Mouse (Mus musculus) intestine, embryonic 16.5 days (tissue): ENCODE data around the gene Ehd4. TPM values are rescaled to one million over a fixed set of nuclear protein-coding genes. Genes with fewer than 3 reads are reported as not detected.

Source experiments
- ATAC-seq: fragments of 200-750 bp; cut with Nextera tagmentation; 2 replicates; pipeline ENCODE4 v1.8.0; 2017; ENCODE audit warnings: moderate TSS enrichment, moderate library complexity
- H3K27ac ChIP-seq: fragments of 300-500 bp; sonication (generic); 2 replicates; pipeline ENCODE4 v1.5.1; 2014; ENCODE audit warnings: mild to moderate bottlenecking, low read length
- H3K27me3 ChIP-seq: fragments of 300-500 bp; sonication (generic); replicated peaks from 2 replicates; pipeline ENCODE4 v1.6.1; 2014; ENCODE audit warnings: low read length, control low read depth, mixed read lengths; ENCODE audit not compliant: control insufficient read depth, insufficient read depth
- H3K36me3 ChIP-seq: fragments of 300-500 bp; sonication (generic); 2 replicates; pipeline ENCODE4 v1.6.1; 2014; ENCODE audit warnings: low read length, control low read depth; ENCODE audit not compliant: control insufficient read depth, insufficient read depth
- H3K4me1 ChIP-seq: fragments of 300-500 bp; sonication (generic); 2 replicates; pipeline ENCODE4 v1.6.1; 2014; ENCODE audit warnings: low read length, control low read depth, mixed read lengths; ENCODE audit not compliant: control insufficient read depth, insufficient read depth
- H3K4me2 ChIP-seq: fragments of 300-500 bp; sonication (generic); 2 replicates; pipeline ENCODE4 v1.6.1; 2014; ENCODE audit warnings: low read depth, low read length, control low read depth
- H3K4me3 ChIP-seq: fragments of 300-500 bp; sonication (generic); 2 replicates; pipeline ENCODE4 v1.5.1; 2014; ENCODE audit warnings: mild to moderate bottlenecking, low read length
- H3K9ac ChIP-seq: fragments of 300-500 bp; sonication (generic); 2 replicates; pipeline ENCODE4 v1.6.1; 2014; ENCODE audit warnings: low read depth, low read length
- H3K9me3 ChIP-seq: fragments of 300-500 bp; sonication (generic); 2 replicates; pipeline ENCODE4 v1.6.1; 2016; ENCODE audit warnings: low read length, control low read depth; ENCODE audit not compliant: control insufficient read depth
- WGBS: fragments of 180-500 bp; shearing (Covaris S2); extraction: QIAGEN DNeasy Blood & Tissue Kit; methylation state at CpG from one replicate; pipeline ENCODE4 v1.1.7; 2014; 5-methylcytosine and 5-hydroxymethylcytosine counted together
- polyA plus RNA-seq: library from polyadenylated mRNA; unstranded; fragments of >200 nt; fragmentation: Nextera tagmentation; extraction: Ambion mirVana; gene quantifications from 2 replicates; pipeline ENCODE4 v1.2.1, GENCODE M21; 2015

Gene Ehd4
- polyA plus RNA-seq, 1 experiment from 2014 or later = 46.0 TPM

DNA sequence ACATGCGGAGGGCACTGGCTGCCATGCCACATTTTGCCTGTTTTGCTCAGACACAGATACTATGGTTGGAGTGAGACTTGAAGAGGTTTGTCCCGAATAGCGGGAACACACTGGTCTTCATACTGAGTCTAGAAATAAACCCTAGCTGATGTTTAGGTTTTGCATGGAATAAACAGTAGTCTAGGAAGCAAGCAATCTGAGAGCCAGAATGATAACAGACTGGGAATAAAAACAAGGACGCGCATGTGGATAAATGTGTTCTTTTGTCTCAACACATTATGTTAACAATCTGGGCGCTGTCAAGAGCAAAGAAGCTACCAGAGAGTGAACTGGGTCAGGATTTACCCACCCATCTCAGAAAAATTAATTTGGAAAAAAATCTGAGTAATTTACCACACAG lies 31.4 kb downstream of the Ehd4 start:
- H3K4me1 ChIP-seq = peaks cover 6% of the 10 kb centered on the region
- H3K36me3 ChIP-seq = no peaks in the 10 kb centered on the region
- H3K27me3 ChIP-seq = no peaks in the 10 kb centered on the region
- no peak overlapping the region for H3K9ac ChIP-seq
- 73% methylated on average over 6 of the region's 6 CpGs for WGBS
- H3K4me3 ChIP-seq = no peak overlapping the region
- no peak overlapping the region for H3K27ac ChIP-seq
- H3K4me2 ChIP-seq = no peak overlapping the region
- H3K9me3 ChIP-seq = no peaks in the 10 kb centered on the region
- ATAC-seq = no peak

- peaks cover 7% of the 10 kb centered on the region for H3K4me1 ChIP-seq
- H3K27me3 ChIP-seq = no peaks in the 10 kb centered on the region
- no peak overlapping the region for H3K27ac ChIP-seq
- H3K9ac ChIP-seq = no peak overlapping the region
- H3K4me2 ChIP-seq = no peak overlapping the region
- WGBS = 82% methylated on average over 6 of the region's 6 CpGs
- no peaks in the 10 kb centered on the region for H3K36me3 ChIP-seq
- no peak for ATAC-seq
- no peaks in the 10 kb centered on the region for H3K9me3 ChIP-seq
- H3K4me3 ChIP-seq = no peak overlapping the region
These were observed 37.1 kb downstream of the Ehd4 start for GRCm38 (mm10) chr2:120117346-120117745.

- no peak for ATAC-seq
- Histone ChIP-seq H3K9ac (no peak overlapping the region), H3K27ac (no peak overlapping the region), H3K4me2 (no peak overlapping the region), H3K36me3 (no peaks in the 10 kb centered on the region), H3K4me1 (peaks cover 12% of the 10 kb centered on the region), H3K27me3 (no peaks in the 10 kb centered on the region), H3K9me3 (no peaks in the 10 kb centered on the region), H3K4me3 (no peak overlapping the region)
- 71% methylated on average over 1 of the region's 1 CpGs for WGBS
These were observed 38.0 kb downstream of the Ehd4 start for GRCm38 (mm10) chr2:120116362-120116761.

DNA sequence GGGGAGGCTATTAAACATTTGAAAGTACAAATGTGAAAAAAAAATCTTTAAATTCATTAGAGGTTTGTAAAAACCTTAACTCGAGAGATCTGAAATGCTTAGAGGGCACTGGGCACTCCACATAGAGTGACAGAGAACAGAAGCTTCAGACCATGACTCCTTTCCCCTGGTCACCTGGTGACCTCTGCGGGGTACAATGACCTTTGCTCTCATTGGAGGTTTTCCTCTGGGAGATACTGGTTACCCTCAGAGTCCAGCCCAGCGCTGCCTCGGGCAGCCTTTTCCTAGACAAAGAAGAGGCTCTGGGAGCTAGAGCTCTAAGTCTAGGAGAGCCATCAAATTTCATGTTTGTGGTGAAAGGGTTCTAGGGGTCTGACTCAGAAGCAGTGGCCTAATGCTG lies 39.4 kb downstream of the Ehd4 start:
- Histone ChIP-seq H3K9ac (no peak overlapping the region), H3K4me3 (no peak overlapping the region), H3K9me3 (no peaks in the 10 kb centered on the region), H3K27ac (no peak overlapping the region), H3K4me2 (no peak overlapping the region), H3K36me3 (no peaks in the 10 kb centered on the region), H3K27me3 (no peaks in the 10 kb centered on the region), H3K4me1 (peaks cover 12% of the 10 kb centered on the region)
- no peak for ATAC-seq
- WGBS = 72% methylated on average over 4 of the region's 4 CpGs

DNA sequence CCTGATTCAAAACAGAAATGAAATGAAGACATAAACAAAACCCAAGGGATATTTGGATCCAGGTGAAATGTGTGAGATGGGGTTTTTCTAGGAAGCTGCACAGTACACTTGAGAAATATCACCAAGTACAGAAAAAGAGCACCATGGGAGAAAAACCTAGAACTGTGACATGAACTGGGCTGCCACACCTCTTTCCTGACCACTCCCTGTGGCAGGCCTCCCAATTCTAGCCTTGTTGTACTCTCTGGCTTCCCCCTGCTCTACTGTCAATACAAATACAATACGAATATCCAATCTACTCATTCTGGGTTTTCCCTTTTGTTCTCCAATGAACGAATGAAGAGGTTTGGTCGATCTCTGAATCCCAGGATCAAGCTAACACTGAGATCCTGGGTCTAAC lies 40.4 kb downstream of the Ehd4 start:
- ATAC-seq = no peak
- Histone ChIP-seq H3K4me2 (no peak overlapping the region), H3K27me3 (no peaks in the 10 kb centered on the region), H3K27ac (no peak overlapping the region), H3K9ac (no peak overlapping the region), H3K9me3 (no peaks in the 10 kb centered on the region), H3K4me1 (peaks cover 12% of the 10 kb centered on the region), H3K36me3 (no peaks in the 10 kb centered on the region), H3K4me3 (no peak overlapping the region)
- WGBS = 89% methylated on average over 3 of the region's 3 CpGs

GRCm38 (mm10) chr2:120113476-120113875 lies 40.9 kb downstream of the Ehd4 start:
- H3K27ac ChIP-seq = no peak overlapping the region
- no peaks in the 10 kb centered on the region for H3K27me3 ChIP-seq
- ATAC-seq = no peak
- no peaks in the 10 kb centered on the region for H3K36me3 ChIP-seq
- H3K9ac ChIP-seq = no peak overlapping the region
- H3K4me1 ChIP-seq = peaks cover 12% of the 10 kb centered on the region
- H3K4me3 ChIP-seq = no peak overlapping the region
- no peaks in the 10 kb centered on the region for H3K9me3 ChIP-seq
- no peak overlapping the region for H3K4me2 ChIP-seq
- 76% methylated on average over 6 of the region's 6 CpGs for WGBS

- Histone ChIP-seq H3K9me3 (no peaks in the 10 kb centered on the region), H3K27ac (no peak overlapping the region), H3K9ac (no peak overlapping the region), H3K4me1 (peaks cover 12% of the 10 kb centered on the region), H3K27me3 (no peaks in the 10 kb centered on the region), H3K4me2 (no peak overlapping the region), H3K4me3 (no peak overlapping the region), H3K36me3 (no peaks in the 10 kb centered on the region)
- WGBS = 31% methylated on average over 4 of the region's 4 CpGs
- ATAC-seq = no peak; the same call in 1 of the 2 replicates
These were observed 42.8 kb downstream of the Ehd4 start for GRCm38 (mm10) chr2:120111596-120111995.

- H3K9ac ChIP-seq = no peak overlapping the region
- no peak overlapping the region for H3K4me2 ChIP-seq
- H3K27me3 ChIP-seq = no peaks in the 10 kb centered on the region
- H3K4me3 ChIP-seq = no peak overlapping the region
- H3K4me1 ChIP-seq = peaks cover 12% of the 10 kb centered on the region
- H3K36me3 ChIP-seq = no peaks in the 10 kb centered on the region
- no peak for ATAC-seq
- H3K9me3 ChIP-seq = no peaks in the 10 kb centered on the region
- peak overlapping the region; percentile 43; the same call in 1 of the 2 replicates for H3K27ac ChIP-seq
- WGBS = 69% methylated on average over 3 of the region's 3 CpGs
These were observed 43.2 kb downstream of the Ehd4 start for GRCm38 (mm10) chr2:120111172-120111571.

DNA sequence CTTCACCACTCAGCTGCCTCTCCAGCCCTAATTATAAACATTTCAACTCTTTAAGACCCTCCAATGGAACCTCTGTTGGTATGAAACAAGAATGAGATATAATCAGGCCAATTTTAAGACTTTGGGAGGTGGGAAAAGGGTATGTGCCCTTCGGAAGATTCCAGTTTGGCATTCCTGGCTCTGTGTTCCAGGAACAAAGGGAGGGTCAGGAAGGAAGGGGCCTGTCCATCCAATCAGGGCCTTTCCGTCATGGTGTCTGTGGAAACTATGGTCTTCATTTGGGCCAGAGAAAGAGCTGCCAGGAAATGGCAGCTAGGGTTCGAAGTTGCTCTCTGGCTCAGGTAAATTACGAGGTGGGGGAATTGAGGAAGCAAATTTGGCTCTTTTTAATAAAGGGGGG lies 46.3 kb downstream of the Ehd4 start:
- H3K27me3 ChIP-seq = no peaks in the 10 kb centered on the region
- no peak for ATAC-seq
- no peak overlapping the region for H3K9ac ChIP-seq
- H3K4me1 ChIP-seq = peaks cover 23% of the 10 kb centered on the region
- H3K9me3 ChIP-seq = no peaks in the 10 kb centered on the region
- H3K36me3 ChIP-seq = no peaks in the 10 kb centered on the region
- H3K4me2 ChIP-seq = no peak overlapping the region
- H3K27ac ChIP-seq = no peak overlapping the region
- H3K4me3 ChIP-seq = no peak overlapping the region
- WGBS = 90% methylated on average over 4 of the region's 4 CpGs

GRCm38 (mm10) chr2:120107446-120107845 lies 47.0 kb downstream of the Ehd4 start:
- no peak overlapping the region for H3K4me2 ChIP-seq
- no peaks in the 10 kb centered on the region for H3K36me3 ChIP-seq
- no peaks in the 10 kb centered on the region for H3K27me3 ChIP-seq
- no peak overlapping the region for H3K27ac ChIP-seq
- 81% methylated on average over 2 of the region's 2 CpGs for WGBS
- H3K4me3 ChIP-seq = no peak overlapping the region
- no peaks in the 10 kb centered on the region for H3K9me3 ChIP-seq
- no peak overlapping the region for H3K9ac ChIP-seq
- H3K4me1 ChIP-seq = peaks cover 24% of the 10 kb centered on the region
- no peak for ATAC-seq
